Mouse (Mus musculus): ENCODE measurements around the gene Casq1.

Casq1 gene

DNA sequence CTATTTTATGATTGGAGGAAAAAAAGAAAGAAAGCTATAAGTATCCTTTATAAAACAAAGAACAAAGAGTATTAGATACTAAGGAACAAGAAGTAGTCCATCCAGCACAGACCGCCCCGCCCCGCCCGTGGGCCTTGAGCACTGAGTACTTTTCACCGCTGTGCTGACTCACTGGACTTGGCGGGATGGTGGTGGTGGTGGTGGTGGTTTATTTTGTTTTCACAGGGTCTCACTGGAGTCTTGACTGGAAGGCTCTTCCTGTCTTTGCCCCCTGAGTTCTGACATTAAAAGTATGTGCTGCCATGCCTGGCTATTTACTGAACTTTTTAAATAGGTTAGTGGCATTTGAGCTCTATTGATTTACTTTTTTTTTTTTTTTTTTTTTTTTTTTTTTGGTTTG lies 36.6 kb downstream of the Casq1 start:
- DNase-seq (ENCODE audit: low spot score in 2 of 2): no peak

DNA sequence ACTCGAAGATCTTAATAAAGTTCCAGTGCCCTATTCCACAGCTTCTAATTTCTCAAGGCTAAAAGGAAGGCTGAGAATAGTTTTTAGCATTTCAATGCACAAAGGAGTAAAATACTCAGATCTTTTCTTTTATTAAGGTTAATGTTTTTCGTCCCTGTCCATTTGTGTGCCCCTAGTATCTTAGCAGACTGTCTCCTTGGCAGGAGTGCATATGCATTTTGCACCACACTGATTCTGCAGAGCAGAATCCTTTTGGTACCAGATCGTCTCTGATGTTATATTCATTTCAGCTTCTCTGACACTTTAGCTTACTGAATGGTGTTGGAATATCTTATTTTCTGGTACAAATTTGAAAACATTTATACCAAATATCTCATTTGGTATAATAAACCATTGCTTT lies 37.9 kb downstream of the Casq1 start:
- DNase-seq (ENCODE audit: low spot score in 2 of 2): no peak

DNA sequence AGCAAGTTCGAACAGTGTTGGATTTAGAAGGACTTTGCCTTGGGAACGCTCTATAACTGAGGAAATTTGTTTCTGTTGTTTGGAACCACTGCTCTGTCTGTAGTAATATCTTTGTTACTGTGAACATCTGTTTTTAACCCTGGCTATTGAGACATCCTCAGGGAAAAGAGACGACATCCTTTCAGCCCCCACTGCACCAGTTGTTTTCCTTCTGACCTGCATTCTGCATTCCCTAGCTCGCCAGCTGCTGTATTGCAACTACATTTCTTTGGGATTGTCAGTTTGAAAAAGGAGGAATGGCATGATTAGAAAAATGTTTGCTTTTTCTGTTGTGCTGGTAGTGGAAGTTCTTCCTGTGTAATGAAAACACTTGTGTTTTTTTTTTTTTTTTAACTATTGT lies 38.8 kb downstream of the Casq1 start:
- DNase-seq (ENCODE audit: low spot score in 2 of 2): no peak

DNA sequence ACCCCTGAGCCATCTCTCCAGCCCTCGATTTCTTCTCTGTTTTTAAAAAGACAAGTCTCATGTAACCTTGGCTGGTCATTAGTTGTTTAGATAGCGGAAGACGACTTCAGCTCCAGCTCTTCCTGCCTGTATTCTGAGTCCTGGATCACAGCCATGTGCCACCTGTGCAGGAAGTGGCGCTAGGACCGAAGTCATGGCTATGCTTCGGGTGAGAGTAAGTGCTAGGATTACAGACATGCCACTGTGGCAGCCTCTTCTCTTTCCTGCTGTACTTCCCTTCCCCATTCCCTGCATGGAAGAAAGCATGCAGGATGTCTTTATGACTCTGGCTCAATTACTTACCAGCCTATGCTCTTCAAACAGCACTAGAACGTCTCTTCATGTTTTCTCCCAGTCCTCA lies 40.6 kb downstream of the Casq1 start:
- DNase-seq (ENCODE audit: low spot score in 2 of 2): no peak

DNA sequence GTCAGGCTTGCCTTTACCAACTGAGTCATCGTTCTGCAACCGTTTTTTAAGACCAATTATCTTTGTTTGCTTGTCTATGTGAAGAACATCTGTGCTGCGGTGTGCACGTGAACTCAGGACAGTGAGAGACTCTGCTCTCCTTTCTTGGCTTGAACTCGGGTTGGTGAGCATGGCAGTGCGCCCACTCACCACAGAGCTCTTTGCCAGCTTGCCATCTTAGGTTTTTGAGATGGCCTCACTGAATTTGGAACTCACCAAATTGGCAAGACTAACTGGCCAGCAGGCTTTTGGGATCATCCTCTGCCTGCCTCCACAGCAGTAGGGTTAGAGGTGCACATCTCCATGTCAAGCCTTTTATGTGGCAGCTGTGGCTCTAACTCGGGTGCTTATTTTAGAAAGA lies 41.9 kb downstream of the Casq1 start:
- no peak for DNase-seq (ENCODE audit: low spot score in 2 of 2)

DNA sequence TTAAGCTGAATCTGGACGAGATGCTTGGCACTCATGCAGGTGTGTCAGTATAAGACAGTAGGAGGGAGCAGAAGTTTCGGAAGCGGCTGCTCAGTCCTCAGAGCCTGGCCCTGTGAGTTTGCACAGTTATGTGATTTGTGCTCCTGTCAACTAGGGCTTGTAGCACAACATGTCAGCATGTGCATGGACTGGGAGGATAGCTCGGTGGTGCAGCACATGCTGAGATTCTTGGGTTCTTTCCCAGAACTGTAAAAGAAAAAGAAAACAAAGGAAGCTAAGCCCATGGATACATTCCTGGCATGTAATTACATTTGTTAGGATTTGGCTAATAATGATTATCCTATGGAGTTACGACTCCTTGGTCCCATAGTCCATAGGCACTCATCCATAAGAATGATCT lies 46.5 kb downstream of the Casq1 start:
- no peak for DNase-seq (ENCODE audit: low spot score in 2 of 2)

DNA sequence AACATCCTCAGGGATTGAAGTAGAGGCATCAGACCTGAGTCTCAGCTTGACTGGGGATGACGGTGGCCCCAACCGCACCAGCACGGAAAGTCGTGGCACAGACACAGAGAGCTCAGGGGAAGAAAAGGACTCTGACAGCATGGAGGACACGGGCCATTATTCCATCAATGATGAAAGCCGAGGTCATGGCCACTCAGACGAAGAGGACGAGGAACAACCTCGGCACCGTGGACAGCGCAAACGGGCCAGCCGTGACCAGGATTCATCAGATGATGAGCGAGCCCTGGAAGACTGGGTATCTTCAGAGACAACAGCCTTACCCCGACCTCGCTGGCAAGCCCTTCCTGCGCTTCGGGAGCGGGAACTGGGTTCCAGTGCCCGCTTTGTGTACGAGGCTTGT lies 47.3 kb downstream of the Casq1 start:
- no peak for DNase-seq (ENCODE audit: low spot score in 2 of 2)

DNA sequence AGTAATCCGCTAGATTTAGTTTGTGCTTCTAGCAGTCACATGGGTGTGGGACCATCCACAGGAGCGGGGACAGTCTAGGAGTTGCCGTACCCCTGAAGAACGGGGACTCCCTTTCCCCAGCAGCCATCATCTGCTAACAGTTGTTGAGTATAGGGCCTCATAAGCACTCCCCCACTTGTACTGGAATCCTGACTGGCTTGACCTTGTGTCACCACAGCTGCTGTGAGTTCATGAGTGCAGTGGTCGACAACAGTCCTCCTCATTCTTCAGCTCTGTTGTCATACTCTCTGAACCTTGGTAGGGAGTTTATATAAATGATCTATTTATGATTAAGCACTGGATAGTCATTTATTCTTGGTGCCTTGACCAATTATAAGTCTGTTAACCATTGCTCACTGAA lies 49.9 kb downstream of the Casq1 start:
- no peak for DNase-seq (ENCODE audit: low spot score in 2 of 2)

DNA sequence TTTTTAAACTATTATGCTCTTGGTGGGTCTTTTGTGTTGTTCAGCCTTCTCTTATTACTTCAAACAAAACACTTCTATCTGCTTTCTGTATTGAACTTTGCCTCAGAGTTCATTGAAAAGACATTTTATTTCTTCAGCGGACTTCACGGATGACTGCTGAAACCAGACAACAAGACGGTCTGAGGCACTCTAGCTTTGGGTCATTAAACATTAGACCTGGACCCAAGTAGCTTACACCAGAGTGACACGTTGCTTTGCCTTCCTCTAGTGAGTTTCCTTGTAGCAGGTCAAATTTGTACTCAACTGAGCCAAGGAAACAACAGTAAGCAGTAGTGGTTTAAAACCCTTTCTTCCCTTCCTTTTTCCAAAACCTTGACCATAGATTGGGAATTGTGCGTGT lies 51.8 kb downstream of the Casq1 start:
- DNase-seq (ENCODE audit: low spot score in 2 of 2): no peak

DNA sequence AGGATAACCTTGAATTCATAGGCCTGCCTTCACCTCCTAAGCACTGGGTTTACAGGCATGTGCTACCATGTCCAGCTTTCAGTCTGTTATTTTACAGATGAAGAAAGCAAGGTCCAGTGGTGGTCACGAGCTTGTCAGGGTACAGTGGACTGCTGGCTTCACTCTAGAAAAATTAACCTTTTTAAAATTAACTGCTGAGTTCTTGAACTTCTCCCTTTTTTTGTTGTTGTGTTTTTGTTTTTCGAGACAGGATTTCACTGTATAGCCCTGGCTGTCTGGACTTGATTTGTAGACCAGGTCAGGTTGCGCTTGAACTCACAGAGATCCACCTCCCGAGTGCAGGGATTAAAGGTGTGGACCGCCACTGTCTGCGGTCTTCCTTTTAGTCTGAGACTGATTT lies 56.7 kb downstream of the Casq1 start:
- no peak for DNase-seq (ENCODE audit: low spot score in 2 of 2)

DNA sequence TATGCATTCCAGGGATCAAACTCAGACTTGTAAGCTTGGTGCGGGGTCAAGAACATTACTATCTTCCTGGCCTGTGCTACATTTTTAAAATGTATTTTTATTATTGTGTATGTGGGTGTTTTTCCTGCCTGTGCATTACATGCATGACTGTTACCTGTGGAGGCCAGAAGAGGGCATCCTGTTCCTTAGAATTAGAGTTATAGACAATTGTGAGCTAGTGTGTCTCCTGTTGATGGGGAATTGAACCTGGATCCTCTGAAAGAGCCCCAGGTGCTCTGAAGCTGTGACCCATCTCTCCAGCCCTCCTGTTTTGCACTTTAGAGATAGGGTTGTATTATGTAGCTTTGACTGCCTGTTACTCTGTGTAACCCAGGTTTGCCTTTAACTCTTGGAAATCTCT lies 57.7 kb downstream of the Casq1 start:
- no peak for DNase-seq (ENCODE audit: low spot score in 2 of 2)

DNA sequence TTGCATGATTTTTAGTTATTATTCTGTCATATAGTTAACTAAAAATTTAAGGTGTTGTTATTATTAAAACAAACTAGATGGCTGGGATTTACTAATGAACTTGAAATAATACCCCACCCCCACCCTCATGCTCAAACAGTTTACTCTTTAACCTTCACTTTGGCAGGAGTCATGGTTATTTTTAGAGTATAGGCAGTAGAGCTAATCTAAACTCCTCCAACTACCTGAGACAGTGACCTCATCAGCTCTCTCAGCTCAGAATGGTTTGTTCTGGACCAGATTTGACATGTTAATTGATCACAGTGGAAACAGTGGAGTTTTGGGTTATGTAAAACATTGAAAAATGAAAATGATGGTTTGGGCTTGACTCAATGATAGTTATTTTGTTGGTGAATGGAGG lies 59.2 kb downstream of the Casq1 start:
- no peak for DNase-seq (ENCODE audit: low spot score in 2 of 2)

DNA sequence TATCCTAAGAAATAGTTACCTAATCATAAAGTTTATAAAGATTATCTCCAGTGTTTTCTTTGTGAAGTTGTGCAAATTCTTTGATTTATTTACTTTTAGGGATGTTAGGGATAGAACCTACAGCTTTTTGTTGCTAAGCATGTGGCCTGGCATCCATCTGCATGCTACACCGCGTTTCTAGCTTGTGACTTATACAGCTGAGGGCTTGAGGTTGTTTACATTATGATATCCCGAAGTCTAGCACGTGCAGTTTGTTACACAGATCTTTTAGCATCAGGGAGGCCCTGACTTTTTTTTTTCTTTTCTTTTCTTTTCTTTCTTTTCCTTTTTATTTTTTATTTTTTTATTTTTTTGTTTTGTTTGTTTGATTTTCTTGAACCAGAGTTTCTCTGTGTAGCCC lies 59.7 kb downstream of the Casq1 start:
- no peak for DNase-seq (ENCODE audit: low spot score in 2 of 2)

Measured in urinary bladder, postnatal 4 days (tissue).